Mouse (Mus musculus): ENCODE results near the gene Thrsp. TPM values are rescaled to one million over a fixed set of nuclear protein-coding genes. Genes with fewer than 3 reads are reported as not detected.

The Thrsp gene
- polyA plus RNA-seq, 1 experiment from 2014 or later, result 0.41 TPM

DNA sequence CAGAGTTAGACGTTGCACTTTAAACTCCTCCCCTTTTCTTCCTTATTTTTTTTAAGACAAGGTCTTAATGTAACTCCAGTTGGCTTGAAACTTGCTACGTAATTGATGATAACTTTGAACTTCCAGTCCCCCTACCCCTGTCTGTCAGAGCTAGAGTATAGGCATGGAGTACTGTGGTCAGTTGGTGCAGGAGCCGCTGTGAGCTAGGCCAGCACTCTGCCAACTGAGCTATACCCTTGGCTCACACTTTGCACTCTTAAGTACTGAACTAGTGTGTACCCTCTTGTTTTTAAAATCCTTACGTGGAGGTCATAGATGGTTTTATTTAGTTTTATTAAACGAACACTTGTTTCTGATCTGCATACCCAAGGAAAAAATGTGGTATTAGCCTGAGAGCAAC is 38.2 kb downstream of the Thrsp start:
- H3K36me3 ChIP-seq (ENCODE audit: control insufficient read depth, insufficient read depth, low read length), result peaks cover 95% of the 10 kb centered on the region
- peak; percentile 12 for DNase-seq (ENCODE audit: low spot score)
- WGBS, result 92% methylated on average over 5 of the region's 5 CpGs

DNA sequence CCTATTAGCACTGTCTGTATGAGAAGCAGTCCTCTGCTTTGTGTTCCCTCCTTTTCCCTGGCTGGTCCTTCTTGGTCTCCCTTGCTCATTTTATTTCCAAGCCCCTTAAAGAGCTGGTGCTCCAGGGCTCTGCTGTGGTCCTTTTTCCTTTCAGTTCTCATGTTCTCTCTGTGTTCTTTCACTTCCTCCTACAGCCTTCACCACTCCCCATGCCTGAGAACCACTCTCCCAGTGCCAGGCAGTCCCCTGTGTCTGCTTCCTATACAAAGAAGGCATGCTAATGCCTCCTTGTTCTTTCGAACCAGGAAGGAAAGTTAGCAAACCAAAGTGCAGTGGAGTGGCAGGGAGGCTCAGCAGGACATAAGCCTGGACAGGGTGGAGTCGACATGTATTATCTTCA is 41.6 kb downstream of the Thrsp start:
- Histone ChIP-seq H3K36me3 (ENCODE audit: control insufficient read depth, insufficient read depth, low read length) (peaks cover 62% of the 10 kb centered on the region), H3K4me3 (ENCODE audit: low read depth, low read length) (no peak overlapping the region), H3K9ac (ENCODE audit: low read length) (no peak overlapping the region), H3K27ac (ENCODE audit: low read depth) (no peak overlapping the region), H3K9me3 (ENCODE audit: control insufficient read depth, low read length) (no peaks in the 10 kb centered on the region), H3K4me2 (ENCODE audit: low read length) (no peak overlapping the region), H3K4me1 (replicated peaks; ENCODE audit: control insufficient read depth, insufficient read depth, low read length) (peaks cover 7% of the 10 kb centered on the region), H3K27me3 (replicated peaks; ENCODE audit: control insufficient read depth, insufficient read depth, low read length) (no peaks in the 10 kb centered on the region)
- DNase-seq (ENCODE audit: low spot score) (no peak), ATAC-seq (replicated peaks; ENCODE audit: low FRiP score, low TSS enrichment, low read depth) (no peak)
- WGBS, result 91% methylated on average over 2 of the region's 2 CpGs

More for the DNA sequence above, 38.2 kb downstream of the Thrsp start:
- Histone ChIP-seq H3K4me3 (ENCODE audit: low read depth, low read length) (no peak overlapping the region), H3K4me1 (replicated peaks; ENCODE audit: control insufficient read depth, insufficient read depth, low read length) (no peaks in the 10 kb centered on the region), H3K27me3 (replicated peaks; ENCODE audit: control insufficient read depth, insufficient read depth, low read length) (no peaks in the 10 kb centered on the region), H3K4me2 (ENCODE audit: low read length) (no peak overlapping the region), H3K9me3 (ENCODE audit: control insufficient read depth, low read length) (no peaks in the 10 kb centered on the region), H3K9ac (ENCODE audit: low read length) (no peak overlapping the region), H3K27ac (ENCODE audit: low read depth) (no peak overlapping the region)
- ATAC-seq (replicated peaks; ENCODE audit: low FRiP score, low TSS enrichment, low read depth), result no peak

DNA sequence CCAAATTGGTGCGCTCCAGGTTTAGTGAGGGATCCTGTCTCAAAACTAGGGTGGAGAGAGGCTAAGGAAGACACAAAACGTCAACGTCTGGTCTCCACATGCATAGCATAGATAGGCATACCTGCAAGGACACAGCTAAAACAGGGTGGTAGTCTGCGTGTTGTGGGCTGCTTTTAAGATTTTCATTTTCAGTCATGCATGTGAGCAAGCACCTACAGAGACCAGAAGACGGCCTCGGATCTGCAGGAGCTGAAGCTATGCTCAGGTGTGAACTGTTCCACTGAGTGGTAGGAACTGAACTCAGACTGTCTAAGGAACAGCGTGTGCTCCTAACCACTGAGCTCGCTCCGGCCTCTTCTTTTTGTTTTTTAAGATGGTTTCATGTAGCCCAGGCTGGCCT is 42.4 kb downstream of the Thrsp start:
- Histone ChIP-seq H3K27me3 (replicated peaks; ENCODE audit: control insufficient read depth, insufficient read depth, low read length) (no peaks in the 10 kb centered on the region), H3K36me3 (ENCODE audit: control insufficient read depth, insufficient read depth, low read length) (peaks cover 54% of the 10 kb centered on the region), H3K4me2 (ENCODE audit: low read length) (no peak overlapping the region), H3K4me1 (replicated peaks; ENCODE audit: control insufficient read depth, insufficient read depth, low read length) (peaks cover 10% of the 10 kb centered on the region), H3K9me3 (ENCODE audit: control insufficient read depth, low read length) (no peaks in the 10 kb centered on the region), H3K27ac (ENCODE audit: low read depth) (no peak overlapping the region), H3K9ac (ENCODE audit: low read length) (no peak overlapping the region), H3K4me3 (ENCODE audit: low read depth, low read length) (no peak overlapping the region)
- ATAC-seq (replicated peaks; ENCODE audit: low FRiP score, low TSS enrichment, low read depth) (no peak), DNase-seq (ENCODE audit: low spot score) (no peak)
- WGBS, result 92% methylated on average over 9 of the region's 9 CpGs

DNA sequence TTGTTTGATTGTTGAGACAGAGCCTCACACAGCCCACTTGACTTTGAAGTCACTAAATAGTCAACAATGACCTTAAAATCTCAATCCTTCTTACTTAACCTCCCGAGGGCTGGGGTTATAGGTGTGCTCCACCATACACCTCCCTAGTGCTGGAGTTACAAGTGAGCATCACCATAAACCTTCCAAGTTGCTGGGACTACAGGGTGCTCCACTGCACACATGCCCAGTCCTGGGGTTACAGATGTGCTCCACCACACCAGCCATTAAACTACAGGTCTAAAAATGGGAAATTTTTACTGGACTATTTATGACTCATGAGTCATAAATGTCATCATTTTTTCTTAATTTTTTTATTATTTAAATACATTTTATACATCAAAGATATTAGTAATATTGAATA is 51.6 kb downstream of the Thrsp start:
- ATAC-seq (replicated peaks; ENCODE audit: low FRiP score, low TSS enrichment, low read depth), result peak; percentile 62; the same call in 1 of the 2 replicates
- Histone ChIP-seq H3K4me3 (ENCODE audit: low read depth, low read length) (no peak overlapping the region), H3K9me3 (ENCODE audit: control insufficient read depth, low read length) (no peaks in the 10 kb centered on the region), H3K4me1 (replicated peaks; ENCODE audit: control insufficient read depth, insufficient read depth, low read length) (peaks cover 3% of the 10 kb centered on the region), H3K4me2 (ENCODE audit: low read length) (no peak overlapping the region), H3K27ac (ENCODE audit: low read depth) (no peak overlapping the region), H3K9ac (ENCODE audit: low read length) (no peak overlapping the region), H3K36me3 (ENCODE audit: control insufficient read depth, insufficient read depth, low read length) (no peaks in the 10 kb centered on the region), H3K27me3 (replicated peaks; ENCODE audit: control insufficient read depth, insufficient read depth, low read length) (no peaks in the 10 kb centered on the region)
- no peak for DNase-seq (ENCODE audit: low spot score)
- 71% methylated on average over 1 of the region's 1 CpGs for WGBS

Other genes with a start within 250 kb of the Thrsp start
- 2.1 and 3.4 TPM in 2 replicates for gene Usp35, start 85.7 kb downstream of the Thrsp start, polyA plus RNA-seq (2014; fragmentation: Nextera tagmentation; extraction: Ambion mirVana)
- 5.4 and 5.9 TPM in 2 replicates for gene Kctd21, start 85.4 kb downstream of the Thrsp start, polyA plus RNA-seq (2014; fragmentation: Nextera tagmentation; extraction: Ambion mirVana)
- gene Alg8, start 46.1 kb downstream of the Thrsp start, polyA plus RNA-seq (2014; fragmentation: Nextera tagmentation; extraction: Ambion mirVana), result 46.2 and 48.6 TPM in 2 replicates
- gene Ndufc2, start 17.7 kb downstream of the Thrsp start, polyA plus RNA-seq (2014; fragmentation: Nextera tagmentation; extraction: Ambion mirVana), result 386 and 389 TPM in 2 replicates
- 1.7 and 2.2 TPM in 2 replicates for gene Kctd14, start 33.6 kb upstream of the Thrsp start, polyA plus RNA-seq (2014; fragmentation: Nextera tagmentation; extraction: Ambion mirVana)
- gene Ints4, start 63.2 kb upstream of the Thrsp start, polyA plus RNA-seq (2014; fragmentation: Nextera tagmentation; extraction: Ambion mirVana), result 56.4 and 64.1 TPM in 2 replicates
- 48.8 and 54.0 TPM in 2 replicates for gene Aamdc, start 161.8 kb upstream of the Thrsp start, polyA plus RNA-seq (2014; fragmentation: Nextera tagmentation; extraction: Ambion mirVana)
- gene Rsf1, start 162.2 kb upstream of the Thrsp start, polyA plus RNA-seq (2014; fragmentation: Nextera tagmentation; extraction: Ambion mirVana), result 20.3 and 20.9 TPM in 2 replicates